Mouse (Mus musculus) heart, postnatal 0 days (tissue): ENCODE data around the gene 1110008L16Rik.

ENCODE experiments used
- CTCF ChIP-seq: IDR thresholded peaks from 2 replicates; pipeline ENCODE4 v1.5.1; 2016; ENCODE audit warnings: antibody characterized with exemption, control low read depth, low read depth
- EP300 ChIP-seq: IDR thresholded peaks from 2 replicates; pipeline ENCODE4 v1.6.1; 2016; ENCODE audit warnings: antibody characterized with exemption, low read depth

GRCm38 (mm10) chr12:55398240-55399127, 99.1 kb downstream of the 1110008L16Rik start:
- TF ChIP-seq CTCF (no peak), EP300 (peak; percentile 82; the same call in 1 of the 2 replicates)
